Mouse (Mus musculus): Measurements from ENCODE around the gene Rab12. TPM values are rescaled to one million over a fixed set of nuclear protein-coding genes. Genes with fewer than 3 reads are reported as not detected.

Gene Rab12
- polyA plus RNA-seq, 1 experiment from 2014 or later: 51.6 TPM

DNA sequence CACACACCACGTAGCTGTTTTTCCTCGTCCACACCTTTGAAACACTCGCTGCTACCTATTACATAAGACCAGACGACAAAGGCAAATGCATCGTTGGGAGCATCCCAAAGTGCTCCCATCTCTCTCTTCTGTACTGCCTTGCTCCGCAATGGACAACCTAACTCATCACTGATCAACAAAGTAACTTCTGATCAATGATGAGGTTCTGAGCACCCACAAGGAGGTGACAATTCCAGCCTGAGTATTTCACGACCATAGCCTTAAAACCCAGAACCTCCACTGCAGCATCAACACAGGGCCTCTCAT is 72.6 kb downstream of the Rab12 start:
- H3K27ac ChIP-seq (ENCODE audit: low read depth, low read length): no peak overlapping the region
- no peaks in the 10 kb centered on the region for H3K9me3 ChIP-seq (replicated peaks; ENCODE audit: control insufficient read depth, low read length)
- H3K9ac ChIP-seq (ENCODE audit: low read depth, low read length): no peak overlapping the region
- H3K36me3 ChIP-seq (ENCODE audit: control insufficient read depth, insufficient read depth, low read length): no peaks in the 10 kb centered on the region
- ATAC-seq (replicated peaks; ENCODE audit: insufficient number of reproducible peaks, low FRiP score, low TSS enrichment): no peak
- peaks cover 12% of the 10 kb centered on the region; the same call in 1 of the 2 replicates for H3K4me1 ChIP-seq (ENCODE audit: control insufficient read depth, insufficient read depth, low read length)
- H3K4me2 ChIP-seq: no peak overlapping the region
- peaks cover 26% of the 10 kb centered on the region for H3K27me3 ChIP-seq (ENCODE audit: control insufficient read depth, insufficient read depth, low read length)
- H3K4me3 ChIP-seq (ENCODE audit: low read depth, low read length): no peak overlapping the region
- WGBS (ENCODE audit: insufficient replicate concordance): 42% methylated on average over 7 of the region's 7 CpGs

DNA sequence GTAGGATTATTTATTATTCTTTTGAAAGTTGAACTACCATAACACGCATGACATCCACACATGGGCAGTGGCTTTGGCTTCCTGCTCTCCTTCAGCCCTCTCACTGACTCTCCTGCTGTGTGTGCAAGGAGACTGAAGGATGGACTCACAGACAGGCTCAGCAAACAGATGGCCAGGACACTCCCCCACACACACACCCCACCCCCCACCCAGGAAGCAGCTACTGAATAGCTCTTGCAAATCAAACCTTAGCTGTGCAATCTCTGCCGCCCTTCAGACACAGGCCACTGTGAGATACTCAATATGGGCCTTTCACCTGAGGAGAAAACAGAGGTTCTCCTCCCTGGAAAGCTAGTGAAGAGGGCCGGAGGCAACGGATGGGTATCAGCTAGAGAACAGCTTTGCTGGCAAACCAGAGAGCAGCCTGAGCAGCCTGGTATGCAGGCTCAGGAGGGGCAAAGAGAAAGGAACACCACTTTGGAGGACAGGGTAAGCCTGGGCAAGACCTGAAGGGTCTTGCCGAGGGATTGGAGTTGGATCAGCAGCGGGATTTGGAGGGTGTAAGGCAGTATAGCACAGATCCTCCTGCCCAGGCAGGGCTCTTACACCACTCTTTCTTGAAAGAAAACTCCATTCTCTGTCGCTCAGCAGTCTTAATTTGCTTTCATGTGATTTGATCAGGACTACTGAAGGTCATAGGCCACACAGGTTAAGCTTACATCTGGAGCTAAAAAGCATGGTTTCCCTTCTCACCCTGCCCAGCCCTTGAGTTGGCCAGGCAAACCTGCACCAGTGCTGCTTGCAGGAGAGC is 73.1 kb downstream of the Rab12 start:
- Histone ChIP-seq H3K4me3 (ENCODE audit: low read depth, low read length) (no peak overlapping the region), H3K4me1 (ENCODE audit: control insufficient read depth, insufficient read depth, low read length) (peaks cover 12% of the 10 kb centered on the region; the same call in 1 of the 2 replicates), H3K27ac (ENCODE audit: low read depth, low read length) (no peak overlapping the region), H3K4me2 (no peak overlapping the region), H3K9me3 (replicated peaks; ENCODE audit: control insufficient read depth, low read length) (no peaks in the 10 kb centered on the region), H3K9ac (ENCODE audit: low read depth, low read length) (no peak overlapping the region), H3K36me3 (ENCODE audit: control insufficient read depth, insufficient read depth, low read length) (no peaks in the 10 kb centered on the region), H3K27me3 (ENCODE audit: control insufficient read depth, insufficient read depth, low read length) (peaks cover 26% of the 10 kb centered on the region)
- 42% methylated on average over 7 of the region's 7 CpGs for WGBS (ENCODE audit: insufficient replicate concordance)
- ATAC-seq (replicated peaks; ENCODE audit: insufficient number of reproducible peaks, low FRiP score, low TSS enrichment): no peak

Other genes with a start within 250 kb of the Rab12 start
- gene Mtcl1, start 70.0 kb downstream of the Rab12 start, polyA plus RNA-seq (2014; fragmentation: Nextera tagmentation; extraction: Ambion mirVana): 1.7 and 2.8 TPM in 2 replicates
- gene Themis3, start 74.9 kb upstream of the Rab12 start, polyA plus RNA-seq (2014; fragmentation: Nextera tagmentation; extraction: Ambion mirVana): not detected in 2 replicates